Mouse (Mus musculus): Measurements from ENCODE around the gene Il17ra. TPM values are rescaled to one million over a fixed set of nuclear protein-coding genes. Genes with fewer than 3 reads are reported as not detected.
A peak's percentile ranks its signal among the peaks of the same experiment; 100 is the strongest.

The Il17ra gene
- polyA plus RNA-seq, 1 experiment from 2014 or later, result 67.5 TPM

DNA sequence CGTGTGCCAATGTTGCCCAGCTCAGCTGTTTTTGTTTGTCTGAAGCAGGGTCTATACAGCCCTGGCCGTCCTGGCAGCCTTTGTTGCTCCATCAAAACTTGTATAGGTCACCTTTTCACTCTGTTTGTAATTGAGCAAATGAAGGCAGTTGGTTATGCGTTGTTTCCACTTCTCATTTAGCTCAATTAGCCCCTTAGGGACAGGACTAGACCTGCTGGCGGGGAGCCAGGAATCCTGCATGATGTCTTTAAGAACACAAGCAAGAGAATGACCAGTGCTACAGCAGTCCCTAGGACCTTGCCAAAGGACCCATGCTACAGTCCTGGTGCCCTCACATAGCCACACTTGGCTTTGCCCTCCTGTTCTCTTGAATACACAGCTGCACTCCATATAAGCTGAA lies 42.5 kb downstream of the Il17ra start:
- DNase-seq (ENCODE audit: low spot score), result no peak

- no peak for DNase-seq (ENCODE audit: low spot score)
These were observed 45.6 kb downstream of the Il17ra start for GRCm38 (mm10) chr6:120508645-120509044.

GRCm38 (mm10) chr6:120509975-120510374 lies 46.9 kb downstream of the Il17ra start:
- DNase-seq (ENCODE audit: low spot score), result no peak

- no peak for DNase-seq (ENCODE audit: low spot score)
These were observed 47.4 kb downstream of the Il17ra start for GRCm38 (mm10) chr6:120510425-120510824.

DNA sequence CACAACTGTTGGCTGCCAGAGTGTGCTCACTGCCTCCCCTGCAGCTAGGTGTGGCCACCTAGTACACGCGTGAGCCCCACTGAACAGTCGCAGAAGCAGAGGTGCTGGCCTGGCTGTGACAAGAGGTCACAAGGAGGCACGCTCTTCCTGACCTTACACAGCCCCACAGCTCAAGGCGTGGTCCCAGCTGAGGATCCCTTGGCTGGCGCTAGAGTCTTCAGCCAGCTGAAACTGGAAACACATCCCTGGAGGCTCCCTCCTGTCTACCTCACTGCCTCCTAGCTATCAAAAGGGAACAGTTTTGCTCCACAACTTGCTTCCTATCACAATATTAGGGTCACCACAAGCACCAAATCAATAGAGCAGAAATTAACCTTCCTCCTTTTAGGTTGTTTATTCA lies 48.2 kb downstream of the Il17ra start:
- DNase-seq (ENCODE audit: low spot score), result no peak

- DNase-seq (ENCODE audit: low spot score), result no peak
These were observed 53.4 kb downstream of the Il17ra start for GRCm38 (mm10) chr6:120516422-120516821.

DNA sequence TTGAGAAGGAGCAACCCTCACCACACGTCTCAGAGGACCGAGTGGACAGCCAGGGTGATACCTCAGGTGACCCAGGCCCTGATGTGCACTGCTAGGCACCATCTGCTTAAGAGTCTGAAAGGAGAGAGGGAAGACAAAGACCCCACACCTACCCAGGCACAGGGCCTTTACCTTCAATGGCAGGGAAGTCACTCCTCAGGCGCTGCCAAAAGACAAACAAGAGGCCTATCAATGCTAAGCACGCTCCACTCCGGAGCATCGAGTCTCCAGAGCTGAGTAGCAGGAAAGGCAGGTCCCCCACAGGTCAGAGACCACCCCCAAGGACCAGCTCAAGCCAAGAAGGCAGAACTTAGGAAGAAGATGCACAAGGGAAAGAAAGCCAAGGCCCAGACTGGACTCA lies 53.8 kb downstream of the Il17ra start:
- DNase-seq (ENCODE audit: low spot score), result no peak

DNA sequence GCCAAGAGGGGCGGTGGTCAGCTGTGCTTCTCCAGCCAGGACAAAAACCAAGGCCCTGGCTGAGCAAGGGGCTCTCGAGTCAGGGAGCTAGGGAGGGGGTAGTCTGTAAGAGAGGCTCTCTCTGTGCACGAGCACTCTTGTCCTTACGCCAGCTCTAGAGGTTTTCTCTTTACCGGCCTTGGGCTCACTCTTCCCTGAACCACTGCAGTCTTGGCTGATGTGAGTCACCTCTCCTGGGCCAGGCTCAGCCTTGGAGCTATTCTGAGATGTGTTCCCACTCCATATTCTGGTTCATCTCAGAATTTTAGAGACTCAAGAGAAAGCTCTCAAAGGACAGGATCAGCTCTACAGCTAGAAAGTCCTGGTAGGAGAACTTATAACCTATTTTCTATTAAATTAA lies 54.3 kb downstream of the Il17ra start:
- DNase-seq (ENCODE audit: low spot score), result no peak

GRCm38 (mm10) chr6:120519647-120520046 lies 56.6 kb downstream of the Il17ra start:
- DNase-seq (ENCODE audit: low spot score), result no peak

DNA sequence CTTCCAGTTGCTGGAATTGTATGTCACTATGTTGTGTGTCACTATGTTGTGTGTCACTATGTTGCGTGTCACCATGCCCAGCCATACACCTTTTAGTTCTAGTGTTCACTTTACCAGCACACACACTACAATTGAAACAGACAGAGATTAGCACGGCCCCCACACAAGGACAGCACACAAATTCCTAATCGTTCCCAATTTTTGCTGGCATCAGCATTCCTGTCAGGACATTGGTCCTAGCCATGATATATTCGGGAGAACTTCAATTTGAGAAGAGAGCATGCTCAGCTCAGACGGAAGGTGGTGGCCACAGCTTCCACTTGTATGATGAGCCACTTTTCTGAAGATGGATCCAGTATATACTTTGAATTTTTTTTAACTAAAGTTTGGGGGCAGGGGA lies 61.7 kb downstream of the Il17ra start:
- DNase-seq (ENCODE audit: low spot score), result no peak

DNA sequence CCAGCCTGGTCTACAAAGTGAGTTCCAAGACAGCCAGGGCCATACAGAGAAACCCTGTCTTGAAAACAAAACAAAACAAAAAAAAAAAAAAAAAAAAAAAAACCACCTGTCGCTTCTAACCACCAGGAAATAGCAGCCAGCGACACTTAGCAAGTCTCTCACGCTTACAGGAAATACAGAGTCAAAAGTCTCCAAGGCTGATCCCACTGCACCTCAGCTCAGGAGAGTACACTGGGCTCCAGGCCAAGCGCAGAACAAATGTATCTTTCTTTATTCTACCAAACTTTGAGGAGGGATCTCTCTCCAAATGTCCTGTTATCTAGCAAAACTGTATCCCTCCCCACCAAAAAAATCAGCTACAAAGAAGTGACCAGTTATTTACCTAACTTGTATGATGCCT lies 66.1 kb downstream of the Il17ra start:
- peak; percentile 78 for DNase-seq (ENCODE audit: low spot score)

- DNase-seq (ENCODE audit: low spot score), result peak; percentile 96
These were observed 68.2 kb downstream of the Il17ra start, which contains the start of gene Hdhd5 for GRCm38 (mm10) chr6:120531020-120531965. TSS of gene Hdhd5 (minus strand) at chr6:120531319.

DNA sequence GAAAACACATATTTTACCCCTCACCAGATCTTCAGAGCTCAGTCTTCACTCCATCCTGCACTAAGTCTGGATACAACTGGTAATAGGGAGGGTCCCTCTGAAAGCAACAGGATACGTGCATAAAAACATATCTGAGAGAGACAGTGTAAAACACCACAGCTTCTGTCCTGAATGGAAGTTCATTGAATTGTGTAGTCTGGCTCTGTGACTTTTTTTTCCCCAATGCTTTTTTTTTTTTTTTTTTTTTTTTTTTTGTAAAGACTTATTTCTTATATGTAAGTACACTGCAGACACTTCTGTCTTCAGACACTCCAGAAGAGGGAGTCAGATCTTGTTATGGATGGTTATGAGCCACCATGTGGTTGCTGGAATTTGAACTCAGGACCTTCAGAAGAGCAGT lies 69.5 kb downstream of the Il17ra start:
- no peak for DNase-seq (ENCODE audit: low spot score)

- DNase-seq (ENCODE audit: low spot score), result no peak
These were observed 73.3 kb downstream of the Il17ra start for GRCm38 (mm10) chr6:120536337-120536736.

Other genes with a start within 250 kb of the Il17ra start
- gene D330020A13Rik, start 168.9 kb upstream of the Il17ra start, polyA plus RNA-seq (2015; fragmentation: Nextera tagmentation; extraction: Ambion mirVana), result 0.13 TPM in 1 of 2 replicates, not detected in the other
- gene B4galnt3, start 168.7 kb upstream of the Il17ra start, polyA plus RNA-seq (2015; fragmentation: Nextera tagmentation; extraction: Ambion mirVana), result 0.10 and 0.13 TPM in 2 replicates
- 61.2 and 78.3 TPM in 2 replicates for gene Kdm5a, start 99.1 kb upstream of the Il17ra start, polyA plus RNA-seq (2015; fragmentation: Nextera tagmentation; extraction: Ambion mirVana)
- gene Ccdc77, start 98.9 kb upstream of the Il17ra start, polyA plus RNA-seq (2015; fragmentation: Nextera tagmentation; extraction: Ambion mirVana), result 18.2 and 20.7 TPM in 2 replicates
- gene Tmem121b, start 30.6 kb downstream of the Il17ra start, polyA plus RNA-seq (2015; fragmentation: Nextera tagmentation; extraction: Ambion mirVana), result 0.31 and 0.42 TPM in 2 replicates
- 42.6 and 48.3 TPM in 2 replicates for gene Hdhd5, start 68.1 kb downstream of the Il17ra start, polyA plus RNA-seq (2015; fragmentation: Nextera tagmentation; extraction: Ambion mirVana)
- gene Cecr2, start 203.1 kb downstream of the Il17ra start, polyA plus RNA-seq (2015; fragmentation: Nextera tagmentation; extraction: Ambion mirVana), result 0.68 and 0.75 TPM in 2 replicates

Data from thymus, postnatal 0 days (tissue).